Comparison of ENCODE assay signal across 17 mouse cellular contexts in the genomic region with DNA sequence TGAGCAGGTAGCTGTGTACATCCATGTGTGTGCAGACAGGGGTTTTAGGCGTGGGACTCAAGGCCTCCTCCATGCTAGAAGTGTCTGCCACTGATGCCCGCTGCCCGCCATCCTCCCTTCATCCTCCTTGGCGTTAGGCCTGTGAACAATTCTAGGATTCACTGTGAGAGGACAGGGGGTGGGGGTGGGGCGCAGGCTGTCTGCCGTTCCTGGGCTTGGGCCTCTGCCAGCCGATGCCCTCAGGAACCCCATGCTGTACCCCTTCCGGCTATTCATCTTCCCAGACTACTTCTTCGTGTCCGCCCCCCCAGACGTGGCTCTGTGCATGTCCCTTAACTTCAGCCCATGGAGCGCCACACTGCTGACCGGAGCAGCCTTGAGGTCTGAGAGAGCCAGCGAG. TPM values are rescaled to one million over a fixed set of nuclear protein-coding genes. Genes with fewer than 3 reads are reported as not detected.
DNase-seq lines count a peak whose midpoint lies in the region; ATAC-seq lines count a peak whose summit lies in the region.
"Had no signal": no experiment of that assay in that cellular context is flagged by ENCODE, and none has a peak within 500 bp of the region (broad histone marks: within the 10 kb centered on the region; RNA-seq: fewer than 3 reads in every experiment).

No protein-coding gene starts in this region.

- peaks cover 35% of the 10 kb centered on the region for H3K27me3 ChIP-seq in midbrain, embryonic 10.5 days (ENCODE audit: low read depth, poor library complexity, severe bottlenecking)
- no peaks in the 10 kb centered on the region for H3K27me3 ChIP-seq in midbrain, embryonic 11.5 days (ENCODE audit: control insufficient read depth, insufficient read depth, low read length)
- H3K27me3 ChIP-seq in hindbrain, embryonic 13.5 days, result 0 out of 2 replicates have a peak, but pooled peaks cover 6% of the 10 kb centered on the region
- 0 out of 2 replicates have a peak, but pooled peaks cover 2% of the 10 kb centered on the region for H3K27me3 ChIP-seq in neural tube, embryonic 13.5 days
- H3K27me3 ChIP-seq: intestine, embryonic 15.5 days had no signal

- 58% methylated on average over 14 of the region's 14 CpGs for WGBS in midbrain, embryonic 10.5 days
- 60% methylated on average over 14 of the region's 14 CpGs for WGBS in midbrain, embryonic 11.5 days
- 52% methylated on average over 14 of the region's 14 CpGs for WGBS in hindbrain, embryonic 13.5 days
- 38% methylated on average over 14 of the region's 14 CpGs for WGBS in neural tube, embryonic 13.5 days

- no peak overlapping the region for H3K9ac ChIP-seq in midbrain, embryonic 11.5 days (ENCODE audit: low read length)
- H3K9ac ChIP-seq in hindbrain, embryonic 13.5 days, result peak overlapping the region; percentile 46; the same call in 1 of the 2 replicates
- H3K9ac ChIP-seq in neural tube, embryonic 13.5 days, result 0 out of 2 replicates have a peak overlapping the region, but pooled peaks have one; percentile 26
- H3K9ac ChIP-seq: embryonic facial prominence, embryonic 12.5 days; intestine, embryonic 15.5 days; lung, embryonic 14.5 days had no signal

- peak; percentile 49 to 51 for DNase-seq in cerebellum, postnatal 10 days
- DNase-seq in cerebellum, adult 8-10 months, result no peak
- no peak for DNase-seq in midbrain, embryonic 10.5 days (ENCODE audit: low spot score)
- DNase-seq in midbrain, embryonic 11.5 days (ENCODE audit: low spot score, missing footprints), result no peak
- DNase-seq in frontal cortex, postnatal 25 days (ENCODE audit: low spot score in 2 of 2), result no peak
- no peak for DNase-seq in cerebellum, adult 11 months
- DNase-seq: cerebellum, postnatal 36 days; gastrocnemius, postnatal 14 days; heart, postnatal 10 days; kidney, postnatal 14 days; layer of hippocampus, adult 9-11 months; lung, embryonic 14.5 days had no signal

- ATAC-seq in midbrain, embryonic 11.5 days (ENCODE audit: low FRiP score), result no peak
- peak; percentile 31; the same call in 1 of the 2 replicates for ATAC-seq in hindbrain, embryonic 13.5 days (ENCODE audit: low FRiP score)
- peak; percentile 29; the same call in 1 of the 2 replicates for ATAC-seq in neural tube, embryonic 13.5 days (ENCODE audit: low read depth)
- ATAC-seq: intestine, embryonic 15.5 days had no signal

- no peaks in the 10 kb centered on the region for H3K36me3 ChIP-seq in midbrain, embryonic 10.5 days
- H3K36me3 ChIP-seq in midbrain, embryonic 11.5 days (ENCODE audit: control insufficient read depth, insufficient read depth, low read length), result no peaks in the 10 kb centered on the region
- no peaks in the 10 kb centered on the region for H3K36me3 ChIP-seq in hindbrain, embryonic 13.5 days
- no peaks in the 10 kb centered on the region for H3K36me3 ChIP-seq in neural tube, embryonic 13.5 days
- H3K36me3 ChIP-seq: embryonic facial prominence, embryonic 12.5 days; intestine, embryonic 15.5 days had no signal

- peaks cover 72% of the 10 kb centered on the region for H3K4me1 ChIP-seq in midbrain, embryonic 10.5 days
- peaks cover 17% of the 10 kb centered on the region for H3K4me1 ChIP-seq in midbrain, embryonic 11.5 days (ENCODE audit: control insufficient read depth, insufficient read depth, low read length)
- peaks cover 49% of the 10 kb centered on the region for H3K4me1 ChIP-seq in hindbrain, embryonic 13.5 days (replicated peaks)
- H3K4me1 ChIP-seq in neural tube, embryonic 13.5 days (replicated peaks), result peaks cover 38% of the 10 kb centered on the region
- H3K4me1 ChIP-seq: intestine, embryonic 15.5 days had no signal

- H3K27ac ChIP-seq in midbrain, embryonic 10.5 days (replicated peaks), result peak overlapping the region; percentile 77
- H3K27ac ChIP-seq in midbrain, embryonic 11.5 days (ENCODE audit: low read depth, low read length), result no peak overlapping the region
- peak overlapping the region; percentile 32 for H3K27ac ChIP-seq in hindbrain, embryonic 13.5 days
- H3K27ac ChIP-seq in neural tube, embryonic 13.5 days (replicated peaks), result peak overlapping the region; percentile 65
- H3K27ac ChIP-seq: embryonic facial prominence, embryonic 12.5 days; intestine, embryonic 15.5 days had no signal

- H3K4me2 ChIP-seq in midbrain, embryonic 11.5 days, result no peak overlapping the region
- no peak overlapping the region for H3K4me2 ChIP-seq in hindbrain, embryonic 13.5 days
- no peak overlapping the region for H3K4me2 ChIP-seq in neural tube, embryonic 13.5 days
- H3K4me2 ChIP-seq: embryonic facial prominence, embryonic 12.5 days; intestine, embryonic 15.5 days; lung, embryonic 14.5 days had no signal

- H3K4me3 ChIP-seq in midbrain, embryonic 10.5 days, result no peak overlapping the region
- H3K4me3 ChIP-seq in midbrain, embryonic 11.5 days (ENCODE audit: low read depth, low read length), result no peak overlapping the region
- H3K4me3 ChIP-seq in hindbrain, embryonic 13.5 days, result no peak overlapping the region
- H3K4me3 ChIP-seq in neural tube, embryonic 13.5 days, result no peak overlapping the region
- H3K4me3 ChIP-seq: embryonic facial prominence, embryonic 12.5 days; intestine, embryonic 15.5 days had no signal

- peaks cover 6% of the 10 kb centered on the region; the same call in 1 of the 2 replicates for H3K9me3 ChIP-seq in midbrain, embryonic 10.5 days (replicated peaks)
- H3K9me3 ChIP-seq in midbrain, embryonic 11.5 days (ENCODE audit: control insufficient read depth, low read length), result no peaks in the 10 kb centered on the region; the same call in 1 of the 2 replicates
- H3K9me3 ChIP-seq in hindbrain, embryonic 13.5 days, result no peaks in the 10 kb centered on the region
- no peaks in the 10 kb centered on the region for H3K9me3 ChIP-seq in neural tube, embryonic 13.5 days
- H3K9me3 ChIP-seq: embryonic facial prominence, embryonic 12.5 days; intestine, embryonic 15.5 days had no signal

RNA-seq across cellular contexts. Expression of a gene that starts 50.3 kb away (rescaled TPM):
- polyA plus RNA-seq in midbrain, embryonic 10.5 days (2016; fragmentation: Nextera tagmentation; extraction: Ambion mirVana), result 1.7 and 2.7 TPM in 2 replicates
- 2.6 TPM in 2 replicates for polyA plus RNA-seq in midbrain, embryonic 11.5 days (2014; fragmentation: Nextera tagmentation; extraction: Ambion mirVana)
- polyA plus RNA-seq in hindbrain, embryonic 13.5 days (2015; fragmentation: Nextera tagmentation; extraction: Ambion mirVana), result 28.4 and 32.5 TPM in 2 replicates
- 21.8 and 24.8 TPM in 2 replicates for polyA plus RNA-seq in neural tube, embryonic 13.5 days (2015; fragmentation: Nextera tagmentation; extraction: Ambion mirVana)
- polyA plus RNA-seq: liver, adult 2 months had no signal

Comparison
In these comparisons a context has a peak if more than half of its experiments do, and no peak if none do; other contexts are left out.
1. DNase-seq: peak in cerebellum, postnatal 10 days (2 of 2); none in cerebellum, adult 8-10 months (single experiment), midbrain, embryonic 10.5 days (single experiment), midbrain, embryonic 11.5 days (single experiment), frontal cortex, postnatal 25 days (0 of 2) and cerebellum, adult 11 months (single experiment).